Mouse (Mus musculus) ES-E14 (cell line): ENCODE results near the gene Slitrk3. TPM values are rescaled to one million over a fixed set of nuclear protein-coding genes. Genes with fewer than 3 reads are reported as not detected.
A peak's percentile ranks its signal among the peaks of the same experiment; 100 is the strongest.

ENCODE experiments used
- DNase-seq: peaks from one replicate; pipeline ENCODE4 v3.0.0-alpha.2; 2013; ENCODE audit warnings: low read depth, low spot score
- H3K27ac ChIP-seq: 2 replicates; pipeline ENCODE4 v1.5.1; 2012; ENCODE audit warnings: low read depth, mild to moderate bottlenecking, low read length, moderate library complexity, mixed read lengths; ENCODE audit not compliant: poor library complexity, insufficient read depth, severe bottlenecking
- H3K36me3 ChIP-seq: 2 replicates; pipeline ENCODE4 v1.6.1; 2012; ENCODE audit warnings: mild to moderate bottlenecking, low read length, moderate library complexity, mixed read lengths; ENCODE audit not compliant: control insufficient read depth, poor library complexity, insufficient read depth, severe bottlenecking
- H3K4me1 ChIP-seq, 2 experiments: fragments of 150-350 bp in 1 of 2; sonication (generic) in 1 of 2; 2 replicates each; pipeline ENCODE4 v1.6.1; 2012; ENCODE audit warnings: low read length in 2 of 2, mild to moderate bottlenecking in 1 of 2, mixed read lengths in 1 of 2; ENCODE audit not compliant: control insufficient read depth in 2 of 2, insufficient read depth in 2 of 2, poor library complexity in 1 of 2
- H3K4me3 ChIP-seq, 2 experiments: fragments of 150-350 bp in 1 of 2; sonication (generic) in 1 of 2; 2 replicates each; pipeline ENCODE4 v1.5.1; 2012; ENCODE audit warnings: low read length in 2 of 2, low read depth in 1 of 2, mild to moderate bottlenecking in 1 of 2, mixed read lengths in 1 of 2; ENCODE audit not compliant: insufficient read depth in 1 of 2, poor library complexity in 1 of 2, severe bottlenecking in 1 of 2
- H3K9ac ChIP-seq: 2 replicates; pipeline ENCODE4 v1.6.1; 2012; ENCODE audit warnings: low read depth, mild to moderate bottlenecking, low read length, mixed read lengths; ENCODE audit not compliant: poor library complexity, insufficient read depth, severe bottlenecking
- H3K9me3 ChIP-seq: fragments of 150-350 bp; sonication (generic); 2 replicates; pipeline ENCODE4 v1.6.1; 2012; ENCODE audit warnings: low read depth, mild to moderate bottlenecking, low read length; ENCODE audit not compliant: control insufficient read depth, insufficient read depth
- CHD2 ChIP-seq: IDR thresholded peaks from 2 replicates; pipeline ENCODE4 v1.6.1; 2014; ENCODE audit warnings: mild to moderate bottlenecking, low read depth, low read length, inconsistent platforms
- HCFC1 ChIP-seq: IDR thresholded peaks from 2 replicates; pipeline ENCODE4 v1.6.1; 2012; ENCODE audit warnings: low read length, inconsistent platforms, borderline replicate concordance; ENCODE audit not compliant: insufficient read depth
- MAFK ChIP-seq: IDR thresholded peaks from 2 replicates; pipeline ENCODE4 v1.6.1; 2014; ENCODE audit warnings: mild to moderate bottlenecking, low read depth, low read length, inconsistent platforms; ENCODE audit not compliant: insufficient read depth
- ZC3H11A ChIP-seq: IDR thresholded peaks from 2 replicates; pipeline ENCODE4 v1.6.1; 2012; ENCODE audit warnings: low read depth, mild to moderate bottlenecking, inconsistent platforms, low read length, borderline replicate concordance
- ZNF384 ChIP-seq: IDR thresholded peaks from 2 replicates; pipeline ENCODE4 v1.6.1; 2012; ENCODE audit warnings: low read depth, low read length, inconsistent platforms
- in situ Hi-C, 2 experiments: fragments of 600-800 bp; cut with MboI; formaldehyde crosslinking; loops; one replicate each; pipeline ENCODE4 v1.15.1; 2025; ENCODE audit warnings: low sequenced_read_pairs in 2 of 2, inconsistent platforms in 1 of 2; ENCODE audit not compliant: unreplicated experiment in 2 of 2
- total RNA-seq: library from RNA; depleted of rRNA; stranded (reverse); fragments of 300-350 nt; gene quantifications from 2 replicates; pipeline ENCODE4 v1.2.3, GENCODE M21; 2012

Gene Slitrk3
- total RNA-seq, 1 experiment, result 0.04 TPM

DNA sequence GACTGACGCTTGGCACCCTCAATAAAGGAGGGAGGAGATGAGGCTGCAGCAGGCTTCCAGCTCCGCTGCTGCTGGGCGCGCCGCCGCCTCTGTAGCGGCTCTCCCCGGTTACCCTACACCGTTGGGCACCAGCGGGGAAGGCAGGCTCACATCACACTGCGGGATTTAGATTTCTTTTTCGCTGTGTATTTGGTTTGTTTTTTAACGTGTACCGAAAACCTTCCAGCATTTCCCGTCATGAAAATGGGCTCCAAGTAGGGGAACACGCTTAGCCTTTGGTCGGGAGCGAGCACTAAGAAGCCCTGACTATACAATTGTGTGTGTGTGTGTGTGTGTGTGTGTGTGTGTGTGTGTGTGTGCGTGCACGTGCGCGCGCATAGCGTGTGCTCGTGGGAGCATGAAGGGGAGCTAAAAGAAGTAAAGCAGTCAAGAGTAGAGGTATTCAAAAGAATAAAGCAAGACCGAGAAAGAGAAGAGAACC is 4.1 kb downstream of the Slitrk3 start:
- Histone ChIP-seq H3K4me1 (no peaks in the 10 kb centered on the region; a peak in 1 of 4 replicates), H3K4me3 (no peak overlapping the region), H3K36me3 (no peaks in the 10 kb centered on the region), H3K9me3 (no peaks in the 10 kb centered on the region), H3K27ac (no peak overlapping the region), H3K9ac (no peak overlapping the region)
- no peak for DNase-seq
- in situ Hi-C loops, result no loop called here
- no peak for TF ChIP-seq MAFK
- TF ChIP-seq HCFC1, result no peak
- TF ChIP-seq ZC3H11A, result no peak
- no peak for TF ChIP-seq CHD2
- no peak for TF ChIP-seq ZNF384

DNA sequence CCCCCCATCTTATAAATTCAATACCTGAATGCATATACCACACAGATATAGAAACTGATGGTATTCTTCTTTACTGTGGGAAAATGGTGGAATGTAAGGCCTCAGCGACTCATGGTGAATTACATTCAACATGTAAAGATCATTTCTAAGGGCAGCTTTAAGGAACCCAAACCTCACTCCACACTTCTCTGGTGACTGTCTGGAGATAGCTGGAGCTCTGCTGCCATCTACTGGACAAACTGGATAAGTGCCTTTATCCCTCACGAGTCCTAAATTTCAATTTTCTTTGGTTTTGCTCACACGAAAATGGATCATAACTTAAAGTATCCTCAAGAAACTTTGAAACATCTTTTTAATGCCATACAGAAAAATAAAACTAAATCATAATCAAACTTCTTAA is 11.4 kb downstream of the Slitrk3 start:
- in situ Hi-C loops, result no loop called here
- TF ChIP-seq HCFC1 (no peak), ZC3H11A (peak; percentile 99), MAFK (no peak)
- no peaks in the 10 kb centered on the region for H3K4me1 ChIP-seq
- no peaks in the 10 kb centered on the region for H3K36me3 ChIP-seq
- no peak overlapping the region for H3K4me3 ChIP-seq
- H3K9ac ChIP-seq, result no peak overlapping the region
- DNase-seq, result peak; percentile 42
- no peaks in the 10 kb centered on the region for H3K9me3 ChIP-seq
- no peak overlapping the region for H3K27ac ChIP-seq

DNA sequence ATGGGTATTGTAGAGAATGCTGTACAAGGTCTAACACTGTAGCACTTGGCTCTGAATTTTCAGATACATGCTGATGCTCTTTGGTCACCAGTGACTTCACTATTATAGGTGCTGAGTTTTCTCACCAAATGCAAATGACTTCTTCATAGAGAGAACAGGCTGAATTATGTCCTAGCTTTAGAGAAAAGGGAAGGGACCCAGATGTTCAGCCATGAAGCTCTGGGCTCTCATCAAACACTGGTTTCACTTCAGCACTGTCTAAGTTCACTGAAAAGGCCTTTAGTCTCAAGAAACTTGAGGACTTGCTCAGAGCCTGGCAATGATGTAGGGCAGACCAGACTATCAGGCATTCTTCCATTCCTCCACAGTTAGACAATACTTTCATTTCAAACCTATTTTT is 15.3 kb downstream of the Slitrk3 start:
- H3K27ac ChIP-seq, result no peak overlapping the region
- in situ Hi-C loops, result no loop called here
- no peak overlapping the region for H3K9ac ChIP-seq
- no peak overlapping the region for H3K4me3 ChIP-seq
- no peak for DNase-seq
- no peaks in the 10 kb centered on the region for H3K36me3 ChIP-seq
- H3K9me3 ChIP-seq, result no peaks in the 10 kb centered on the region
- H3K4me1 ChIP-seq, result no peaks in the 10 kb centered on the region
- TF ChIP-seq CHD2 (no peak), ZNF384 (no peak)

DNA sequence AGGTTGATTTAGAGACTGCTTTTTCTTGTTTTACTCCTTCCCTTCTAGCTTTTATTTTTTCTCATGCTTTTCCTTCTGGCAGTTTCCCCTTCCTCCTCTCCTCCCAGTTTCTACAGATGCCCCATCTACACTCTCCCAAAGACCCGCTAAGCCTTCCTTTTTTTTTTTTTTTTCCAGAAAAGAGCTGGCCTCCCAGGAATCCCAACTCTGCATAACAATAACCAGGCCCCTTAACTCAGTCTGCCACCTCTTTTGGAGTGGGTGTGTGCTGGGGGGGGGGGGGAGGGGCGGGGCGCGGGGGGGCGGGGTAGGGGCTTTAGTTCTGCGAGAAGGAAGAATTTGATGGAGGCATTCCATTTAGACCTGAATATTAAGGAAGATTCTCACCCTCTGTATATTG is 51.6 kb downstream of the Slitrk3 start:
- no peak overlapping the region; the same call in 1 of the 2 replicates for H3K27ac ChIP-seq
- H3K36me3 ChIP-seq, result no peaks in the 10 kb centered on the region
- no peak overlapping the region for H3K4me3 ChIP-seq
- TF ChIP-seq ZC3H11A, result no peak
- peak; percentile 94 for TF ChIP-seq ZNF384
- TF ChIP-seq HCFC1, result no peak
- TF ChIP-seq MAFK, result no peak
- in situ Hi-C loops, result no loop called here
- peak; percentile 27 for DNase-seq
- H3K9ac ChIP-seq, result no peak overlapping the region
- no peaks in the 10 kb centered on the region for H3K9me3 ChIP-seq
- no peaks in the 10 kb centered on the region; a peak in 1 of 4 replicates for H3K4me1 ChIP-seq

DNA sequence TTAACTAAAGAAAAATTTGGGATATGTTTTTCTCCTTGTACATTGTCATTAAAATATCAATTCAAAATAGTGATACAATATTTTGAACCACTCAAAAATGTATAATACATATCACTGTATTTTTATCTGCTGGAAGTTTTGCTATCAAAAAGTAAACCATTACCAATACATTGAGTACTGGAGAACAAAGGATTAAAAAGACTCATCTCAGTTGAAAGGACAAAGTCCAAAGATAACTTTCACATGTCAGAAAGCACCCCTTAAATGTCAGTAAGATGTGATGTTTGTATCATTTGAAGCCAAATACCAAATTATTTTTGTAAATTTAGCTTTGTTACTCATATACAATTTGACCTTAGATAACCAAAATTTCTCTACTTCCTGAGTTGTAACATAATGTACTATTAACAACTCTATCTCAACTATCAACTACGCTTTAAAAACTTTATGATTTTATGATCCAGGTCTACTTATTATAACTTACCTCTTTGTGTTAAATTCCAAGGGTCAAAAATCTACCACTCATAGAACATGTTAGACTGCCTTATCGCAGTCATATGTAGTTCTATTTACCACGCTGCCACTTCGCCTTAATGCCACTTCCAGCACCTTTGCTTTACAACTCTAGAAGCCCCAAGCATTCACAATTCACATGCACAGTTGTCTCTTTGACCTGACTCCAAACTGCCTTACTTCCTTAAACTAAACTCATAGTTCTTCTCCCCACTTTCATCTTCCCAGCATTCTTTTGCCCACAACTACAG is 54.5 kb downstream of the Slitrk3 start:
- no peak overlapping the region for H3K9ac ChIP-seq
- no peaks in the 10 kb centered on the region for H3K9me3 ChIP-seq
- H3K36me3 ChIP-seq, result no peaks in the 10 kb centered on the region
- H3K4me3 ChIP-seq, result no peak overlapping the region
- no peaks in the 10 kb centered on the region; a peak in 1 of 4 replicates for H3K4me1 ChIP-seq
- H3K27ac ChIP-seq, result no peak overlapping the region
- in situ Hi-C loops, result no loop called here
- no peak for TF ChIP-seq CHD2
- no peak for TF ChIP-seq ZNF384
- no peak for TF ChIP-seq HCFC1
- TF ChIP-seq MAFK, result no peak
- no peak for TF ChIP-seq ZC3H11A
- DNase-seq, result no peak
